Mouse (Mus musculus): ENCODE data around the gene Lrg1. TPM values are rescaled to one million over a fixed set of nuclear protein-coding genes. Genes with fewer than 3 reads are reported as not detected.

Lrg1 gene
- polyA plus RNA-seq, 1 experiment: 50.0 TPM

DNA sequence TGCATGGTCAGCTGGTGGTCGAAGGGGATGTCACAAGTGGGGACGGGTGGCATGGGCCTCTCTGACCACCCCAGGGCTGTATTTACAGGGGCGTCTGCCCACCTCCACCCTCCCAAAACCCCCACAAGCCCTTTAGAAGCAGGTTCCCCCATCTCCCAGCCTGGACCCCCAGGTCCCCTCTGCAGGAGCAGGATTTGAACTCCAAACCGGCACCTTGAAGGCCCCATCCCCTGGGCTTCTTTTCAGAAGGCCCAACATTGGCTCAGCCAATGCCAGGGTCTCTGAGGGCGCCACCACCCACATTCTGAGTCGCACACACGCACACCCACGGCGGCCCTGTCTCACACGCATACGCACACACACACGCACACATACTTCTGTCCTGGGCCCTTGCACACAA is 1.4 kb upstream of the Lrg1 start:
- H3K4me3 ChIP-seq (replicated peaks; ENCODE audit: control insufficient read depth, low read depth, low read length): no peak overlapping the region
- TF ChIP-seq CTCF (IDR thresholded peaks at IDR 0.05; ENCODE audit: control insufficient read depth, insufficient read depth, low read length) (no peak), POLR2A (IDR thresholded peaks at IDR 0.05; ENCODE audit: borderline replicate concordance, control insufficient read depth, low read depth, low read length) (no peak)
- WGBS: 89% methylated on average over 12 of the region's 12 CpGs
- peaks cover 1% of the 10 kb centered on the region; the same call in 1 of the 2 replicates for H3K4me1 ChIP-seq (ENCODE audit: control insufficient read depth, insufficient read depth, low read length)
- H3K27ac ChIP-seq (ENCODE audit: control insufficient read depth, insufficient read depth, low read depth, low read length, poor library complexity): no peak overlapping the region

- Histone ChIP-seq H3K27ac (ENCODE audit: control insufficient read depth, insufficient read depth, low read depth, low read length, poor library complexity) (peak overlapping the region; percentile 40), H3K4me3 (replicated peaks; ENCODE audit: control insufficient read depth, low read depth, low read length) (peak overlapping the region; percentile 68), H3K4me1 (ENCODE audit: control insufficient read depth, insufficient read depth, low read length) (peaks cover 1% of the 10 kb centered on the region; the same call in 1 of the 2 replicates)
- no peak; the same call in 1 of the 2 replicates for TF ChIP-seq POLR2A (IDR thresholded peaks at IDR 0.05; ENCODE audit: borderline replicate concordance, control insufficient read depth, low read depth, low read length)
- no peak for TF ChIP-seq CTCF (IDR thresholded peaks at IDR 0.05; ENCODE audit: control insufficient read depth, insufficient read depth, low read length)
- 4% methylated on average over 66 of the region's 66 CpGs for WGBS
Observed at GRCm38 (mm10) chr17:56119981-56120880, 1.6 kb downstream of the Lrg1 start.

- 32% methylated on average over 12 of the region's 12 CpGs for whole genome bisulfite sequencing
- Histone ChIP-seq H3K4me1 (ENCODE audit: control insufficient read depth, insufficient read depth, low read length) (peaks cover 1% of the 10 kb centered on the region; the same call in 1 of the 2 replicates), H3K4me3 (replicated peaks; ENCODE audit: control insufficient read depth, low read depth, low read length) (peak overlapping the region; percentile 68), H3K27ac (ENCODE audit: control insufficient read depth, insufficient read depth, low read depth, low read length, poor library complexity) (no peak overlapping the region)
- TF ChIP-seq CTCF (IDR thresholded peaks at IDR 0.05; ENCODE audit: control insufficient read depth, insufficient read depth, low read length) (no peak), POLR2A (IDR thresholded peaks at IDR 0.05; ENCODE audit: borderline replicate concordance, control insufficient read depth, low read depth, low read length) (no peak)
Observed at GRCm38 (mm10) chr17:56119431-56119830, 2.4 kb downstream of the Lrg1 start.

DNA sequence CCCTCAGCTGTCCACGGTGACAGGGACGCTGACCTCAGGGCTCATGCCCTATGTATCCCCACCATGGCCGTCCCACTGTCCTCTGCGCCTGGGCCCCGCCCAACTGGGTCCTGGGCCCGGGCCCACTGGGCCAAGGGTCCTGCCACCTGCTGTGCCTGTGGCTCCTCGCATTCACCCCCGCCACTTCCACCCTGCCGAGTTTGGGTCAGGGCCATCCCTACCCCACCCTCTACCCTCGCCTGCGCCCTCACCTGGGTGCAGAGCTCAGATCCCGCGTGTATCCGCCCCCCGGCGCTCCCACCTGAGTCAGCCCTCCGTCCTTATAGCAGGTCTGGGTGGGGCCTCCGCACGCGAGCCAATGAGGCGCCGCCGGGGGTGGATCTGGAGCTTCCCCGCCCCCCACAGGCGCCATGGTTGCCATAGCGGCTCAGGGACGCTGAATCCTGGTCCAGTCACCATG is 4.5 kb downstream of the Lrg1 start, which contains the start of gene Plin5:
Plin5 (minus strand) TSS at position 346 of the 460 bp plus-strand sequence.
- no peak for TF ChIP-seq CTCF (IDR thresholded peaks at IDR 0.05; ENCODE audit: control insufficient read depth, insufficient read depth, low read length)
- no peak for TF ChIP-seq POLR2A (IDR thresholded peaks at IDR 0.05; ENCODE audit: borderline replicate concordance, control insufficient read depth, low read depth, low read length)
- Histone ChIP-seq H3K4me3 (replicated peaks; ENCODE audit: control insufficient read depth, low read depth, low read length) (no peak within 1 kb of the TSS), H3K4me1 (ENCODE audit: control insufficient read depth, insufficient read depth, low read length) (peaks cover 1% of the 10 kb centered on the region; the same call in 1 of the 2 replicates), H3K27ac (ENCODE audit: control insufficient read depth, insufficient read depth, low read depth, low read length, poor library complexity) (no peak within 1 kb of the TSS)
- 4% methylated on average over 27 of the region's 27 CpGs for WGBS

DNA sequence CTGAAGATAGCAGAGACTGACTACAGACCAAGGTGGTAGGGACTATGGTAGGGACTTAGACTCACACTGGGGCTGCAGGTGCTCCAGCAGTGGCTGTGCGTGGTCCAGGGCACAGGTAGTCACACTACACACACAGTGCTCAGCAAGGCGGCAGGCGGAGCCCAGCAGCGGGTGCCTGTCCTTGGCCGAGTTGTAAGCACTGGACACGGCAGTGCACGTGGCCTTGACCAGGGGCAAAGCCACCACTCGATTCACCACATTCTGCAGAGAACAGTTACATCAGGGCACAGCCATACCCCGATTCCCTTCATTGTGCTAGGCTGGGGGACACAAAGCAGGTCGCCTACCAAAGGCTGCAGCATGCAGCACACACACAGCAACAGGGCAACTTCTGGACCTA is 5.6 kb downstream of the Lrg1 start:
- Histone ChIP-seq H3K27ac (ENCODE audit: control insufficient read depth, insufficient read depth, low read depth, low read length, poor library complexity) (no peak overlapping the region), H3K4me1 (ENCODE audit: control insufficient read depth, insufficient read depth, low read length) (no peaks in the 10 kb centered on the region; the same call in 1 of the 2 replicates), H3K4me3 (replicated peaks; ENCODE audit: control insufficient read depth, low read depth, low read length) (no peak overlapping the region)
- TF ChIP-seq POLR2A (IDR thresholded peaks at IDR 0.05; ENCODE audit: borderline replicate concordance, control insufficient read depth, low read depth, low read length) (no peak), CTCF (IDR thresholded peaks at IDR 0.05; ENCODE audit: control insufficient read depth, insufficient read depth, low read length) (no peak)
- 69% methylated on average over 10 of the region's 10 CpGs for WGBS

DNA sequence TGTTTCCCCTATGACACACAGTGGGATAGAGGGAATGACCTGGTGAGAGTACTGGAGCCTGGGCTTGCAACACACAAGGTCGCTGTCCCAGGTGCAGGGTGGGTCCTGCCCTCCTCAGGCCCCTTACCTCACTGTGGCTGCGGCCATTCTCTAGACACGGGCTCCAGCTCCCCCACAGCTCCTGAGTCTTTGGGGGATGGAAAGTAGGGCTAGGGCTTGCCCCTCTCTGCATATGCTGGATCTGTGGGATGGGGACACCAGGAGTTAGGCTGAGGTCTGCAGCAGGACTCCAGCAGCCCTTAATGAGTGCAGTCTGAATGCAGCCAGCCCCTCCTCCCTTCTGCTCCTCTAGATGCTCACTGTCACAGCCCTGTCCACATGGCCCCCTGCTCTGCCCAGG is 9.1 kb downstream of the Lrg1 start:
- Histone ChIP-seq H3K27ac (ENCODE audit: control insufficient read depth, insufficient read depth, low read depth, low read length, poor library complexity) (no peak overlapping the region), H3K4me1 (ENCODE audit: control insufficient read depth, insufficient read depth, low read length) (no peaks in the 10 kb centered on the region; the same call in 1 of the 2 replicates), H3K4me3 (replicated peaks; ENCODE audit: control insufficient read depth, low read depth, low read length) (no peak overlapping the region)
- TF ChIP-seq POLR2A (IDR thresholded peaks at IDR 0.05; ENCODE audit: borderline replicate concordance, control insufficient read depth, low read depth, low read length) (no peak), CTCF (IDR thresholded peaks at IDR 0.05; ENCODE audit: control insufficient read depth, insufficient read depth, low read length) (no peak)
- 74% methylated on average over 3 of the region's 3 CpGs for WGBS

DNA sequence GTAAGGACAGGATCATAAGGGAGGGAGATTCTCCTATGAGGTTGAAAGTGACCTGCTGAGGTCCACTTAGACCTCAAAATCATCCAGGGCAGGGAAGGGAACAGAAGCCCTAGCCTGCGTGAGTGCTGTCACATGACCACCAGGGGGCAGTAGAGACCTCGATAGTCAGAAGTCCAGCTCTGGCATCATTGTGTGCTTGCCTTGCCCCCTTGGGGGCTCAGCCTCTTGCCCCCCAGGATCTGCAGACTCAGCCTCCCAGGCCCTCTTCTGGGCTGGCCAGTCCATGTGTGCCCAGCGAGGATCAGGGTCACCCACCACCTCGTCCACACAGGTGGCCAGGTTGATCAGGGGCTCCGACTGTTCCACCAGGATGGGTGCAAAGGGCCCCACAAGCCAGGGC is 9.9 kb downstream of the Lrg1 start:
- WGBS: 47% methylated on average over 5 of the region's 5 CpGs
- Histone ChIP-seq H3K4me3 (replicated peaks; ENCODE audit: control insufficient read depth, low read depth, low read length) (no peak overlapping the region), H3K27ac (ENCODE audit: control insufficient read depth, insufficient read depth, low read depth, low read length, poor library complexity) (no peak overlapping the region), H3K4me1 (ENCODE audit: control insufficient read depth, insufficient read depth, low read length) (no peaks in the 10 kb centered on the region; the same call in 1 of the 2 replicates)
- TF ChIP-seq POLR2A (IDR thresholded peaks at IDR 0.05; ENCODE audit: borderline replicate concordance, control insufficient read depth, low read depth, low read length) (peak; percentile 21; the same call in 1 of the 2 replicates), CTCF (IDR thresholded peaks at IDR 0.05; ENCODE audit: control insufficient read depth, insufficient read depth, low read length) (peak; percentile 96)

DNA sequence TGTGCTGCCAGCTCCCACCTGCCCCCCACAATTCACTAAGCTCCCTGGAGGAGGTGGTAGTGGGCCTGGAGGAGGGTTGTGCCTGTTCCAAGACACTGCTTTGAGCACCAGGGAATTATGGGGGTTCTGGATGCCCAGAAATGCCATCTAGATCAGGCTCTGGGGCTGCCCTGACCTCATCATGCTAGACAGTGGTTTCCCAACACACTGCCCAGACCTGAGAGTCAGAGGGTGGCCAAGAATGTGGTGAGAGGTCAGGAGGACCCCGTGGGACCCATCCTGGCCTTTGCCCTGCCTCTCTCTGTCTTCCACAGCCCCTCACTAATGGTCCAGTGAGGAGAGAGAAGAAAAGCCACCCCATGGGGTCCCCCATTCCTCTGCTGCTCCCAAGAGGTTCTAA is 10.8 kb downstream of the Lrg1 start:
- WGBS: 58% methylated on average over 1 of the region's 1 CpGs
- Histone ChIP-seq H3K27ac (ENCODE audit: control insufficient read depth, insufficient read depth, low read depth, low read length, poor library complexity) (no peak overlapping the region), H3K4me3 (replicated peaks; ENCODE audit: control insufficient read depth, low read depth, low read length) (no peak overlapping the region), H3K4me1 (ENCODE audit: control insufficient read depth, insufficient read depth, low read length) (no peaks in the 10 kb centered on the region; the same call in 1 of the 2 replicates)
- TF ChIP-seq POLR2A (IDR thresholded peaks at IDR 0.05; ENCODE audit: borderline replicate concordance, control insufficient read depth, low read depth, low read length): no peak
- no peak for TF ChIP-seq CTCF (IDR thresholded peaks at IDR 0.05; ENCODE audit: control insufficient read depth, insufficient read depth, low read length)

Measured in bone marrow, adult 2 months (tissue).